Mouse (Mus musculus) liver, postnatal 0 days (tissue): ENCODE results near the gene Zdhhc21.

Source experiments
- CTCF ChIP-seq: sonication (generic); IDR thresholded peaks from 2 replicates; pipeline ENCODE4 v1.5.1; 2016; ENCODE audit warnings: antibody characterized with exemption, low read depth
- EP300 ChIP-seq: IDR thresholded peaks from 2 replicates; pipeline ENCODE4 v1.6.1; 2016; ENCODE audit warnings: antibody characterized with exemption, low read depth, mild to moderate bottlenecking

DNA sequence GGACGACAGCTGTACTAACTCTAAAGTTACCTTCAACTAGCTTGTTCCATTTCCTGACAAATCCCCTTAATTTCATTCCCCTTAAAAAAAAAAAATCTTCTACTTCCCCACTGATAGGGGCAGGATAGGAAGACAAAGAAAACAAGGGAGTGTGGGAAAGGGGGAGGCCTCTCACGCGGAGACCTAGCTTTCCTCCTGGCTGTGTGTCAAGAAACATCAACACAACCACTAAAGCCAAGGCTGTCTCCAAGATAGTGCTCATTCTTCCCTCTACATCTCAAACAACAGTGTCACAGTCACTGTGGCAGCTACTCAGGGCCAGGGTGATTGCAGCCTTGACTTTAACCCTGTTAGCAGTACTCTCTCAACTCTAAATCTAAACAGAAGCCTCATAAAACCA is 808 bp upstream of the Zdhhc21 start:
- TF ChIP-seq CTCF = no peak
- TF ChIP-seq EP300 = no peak
